Mouse (Mus musculus) embryo, embryonic 11 days (tissue): ENCODE data around the gene Pard6b.

Experiments used
- DNase-seq: peaks from one replicate; pipeline ENCODE4 v3.0.0-alpha.2; 2015

Pard6b gene

DNA sequence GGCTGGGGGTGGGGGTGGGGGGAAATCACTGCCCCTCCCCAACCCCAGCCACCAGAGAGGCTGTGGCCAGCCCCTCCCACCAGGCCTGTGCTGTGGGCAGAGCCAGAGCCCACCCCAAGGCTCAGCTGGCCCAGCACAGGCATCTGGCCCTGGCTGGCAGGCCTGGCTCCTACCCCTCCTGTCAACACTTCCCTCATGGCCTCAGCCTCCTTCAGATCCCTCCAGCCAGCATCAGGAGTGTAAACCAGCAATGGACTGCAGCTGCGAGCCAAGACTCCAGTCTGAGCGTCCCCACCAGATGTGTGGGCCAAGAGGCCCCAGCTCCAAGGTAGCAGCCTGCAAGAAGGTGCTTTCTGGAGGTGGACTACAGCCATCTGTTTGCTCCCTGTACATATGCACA is 64.6 kb downstream of the Pard6b start:
- no peak for DNase-seq

DNA sequence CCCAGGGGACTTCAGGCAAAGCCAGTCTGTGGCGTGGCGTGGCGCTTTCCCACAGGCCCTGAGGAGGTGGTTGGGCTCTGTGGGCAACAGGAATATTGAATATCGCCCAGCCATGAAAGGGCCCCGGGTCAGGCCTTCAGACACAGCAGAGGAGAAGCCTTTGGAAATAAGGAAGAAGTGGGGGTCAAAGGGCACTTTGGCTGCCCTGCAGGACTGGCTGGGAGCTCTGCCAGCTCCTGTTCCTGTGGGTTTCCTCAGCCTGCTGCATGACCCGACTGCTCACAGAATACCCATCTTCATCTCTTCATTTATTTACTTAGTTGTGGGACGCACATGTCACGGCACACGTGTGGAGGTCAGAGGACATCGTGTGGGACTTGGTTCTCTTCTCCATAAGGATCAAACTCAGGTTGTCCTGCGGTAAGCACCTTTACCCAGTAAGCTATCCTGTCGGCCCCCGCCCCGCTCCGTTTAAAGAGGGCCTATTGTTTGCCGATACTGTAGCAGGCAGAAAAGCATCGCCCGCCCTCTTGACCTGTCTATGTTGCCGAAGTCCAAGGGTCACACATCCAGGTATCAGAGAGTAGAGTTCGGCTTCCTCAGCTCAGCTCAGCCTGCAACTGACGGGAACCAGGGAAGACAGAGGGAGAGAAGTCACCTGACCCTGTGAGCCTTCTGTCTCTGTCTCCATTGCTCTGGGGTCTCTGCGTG is 67.1 kb downstream of the Pard6b start:
- no peak for DNase-seq

- no peak for DNase-seq
Measured at GRCm38 (mm10) chr2:168149241-168149640, 68.4 kb downstream of the Pard6b start.
